9 mouse cellular contexts compared by ENCODE assay signal in the genomic region with DNA sequence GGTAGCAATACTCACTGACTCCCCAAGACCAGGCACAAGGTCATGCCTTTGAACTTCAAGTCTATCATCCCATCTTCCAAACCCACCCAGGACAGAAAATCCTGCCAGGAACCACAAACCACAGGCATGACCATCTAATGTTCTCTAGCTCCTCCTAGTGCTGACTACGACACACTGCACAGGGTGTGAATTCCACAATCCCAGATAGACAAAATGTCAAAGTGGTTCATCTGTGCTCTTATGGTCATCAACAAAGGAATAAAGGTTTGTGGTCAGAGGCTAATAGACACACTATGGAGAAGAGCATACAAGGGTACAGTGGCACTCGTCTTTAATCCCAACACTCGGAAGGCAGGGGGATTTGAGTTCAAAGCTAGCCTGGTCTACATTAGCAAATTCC. TPM values are rescaled to one million over a fixed set of nuclear protein-coding genes. Genes with fewer than 3 reads are reported as not detected.
DNase-seq lines count a peak whose midpoint lies in the region; ATAC-seq and TF ChIP-seq lines count a peak whose summit lies in the region.
"Had no signal": no experiment of that assay in that cellular context is flagged by ENCODE, and none has a peak within 500 bp of the region (broad histone marks: within the 10 kb centered on the region; RNA-seq: fewer than 3 reads in every experiment).

No protein-coding gene starts in this region.

- H3K9ac ChIP-seq in forebrain, embryonic 14.5 days (ENCODE audit: low read length) = no peak overlapping the region
- H3K9ac ChIP-seq: heart, embryonic 15.5 days had no signal

- no peak for TF ChIP-seq POLR2A in thymus, adult 2 months (IDR thresholded peaks at IDR 0.05; ENCODE audit: control insufficient read depth, extremely low read depth, insufficient read depth, low read length, poor library complexity)

- no peaks in the 10 kb centered on the region for H3K4me1 ChIP-seq in thymus, adult 2 months (replicated peaks; ENCODE audit: control insufficient read depth, insufficient read depth, low read length)
- no peaks in the 10 kb centered on the region for H3K4me1 ChIP-seq in forebrain, embryonic 14.5 days (ENCODE audit: control insufficient read depth, insufficient read depth, low read length)
- H3K4me1 ChIP-seq: heart, embryonic 15.5 days had no signal

- no peaks in the 10 kb centered on the region for H3K27me3 ChIP-seq in thymus, adult 2 months (ENCODE audit: control insufficient read depth, insufficient read depth, low read length)
- H3K27me3 ChIP-seq in forebrain, embryonic 14.5 days (replicated peaks; ENCODE audit: control insufficient read depth, insufficient read depth, low read length) = no peaks in the 10 kb centered on the region
- H3K27me3 ChIP-seq: heart, embryonic 15.5 days had no signal

- peak; percentile 76 for ATAC-seq in frontal cortex, adult (ENCODE audit: low TSS enrichment)
- peak; percentile 66; the same call in 1 of the 2 replicates for ATAC-seq in forebrain, embryonic 14.5 days

- no peak overlapping the region for H3K27ac ChIP-seq in thymus, adult 2 months (ENCODE audit: control insufficient read depth, insufficient read depth, low read length)
- no peak overlapping the region for H3K27ac ChIP-seq in forebrain, embryonic 14.5 days (ENCODE audit: low read depth, low read length)
- H3K27ac ChIP-seq: heart, embryonic 15.5 days had no signal

- 0 out of 2 replicates have a peak, but pooled peaks cover 10% of the 10 kb centered on the region for H3K36me3 ChIP-seq in thymus, adult 2 months (ENCODE audit: control insufficient read depth, insufficient read depth, low read length)
- H3K36me3 ChIP-seq in forebrain, embryonic 14.5 days (ENCODE audit: control insufficient read depth, insufficient read depth, low read length) = peaks cover 52% of the 10 kb centered on the region

- TF ChIP-seq CTCF in thymus, adult 2 months (IDR thresholded peaks at IDR 0.05; ENCODE audit: borderline replicate concordance, control insufficient read depth, extremely low read depth, insufficient read depth, low read length, poor library complexity) = no peak

- no peak overlapping the region for H3K4me3 ChIP-seq in thymus, adult 2 months (ENCODE audit: control insufficient read depth, insufficient read depth, low read length)
- no peak overlapping the region for H3K4me3 ChIP-seq in forebrain, embryonic 14.5 days (ENCODE audit: low read depth, low read length)
- H3K4me3 ChIP-seq: heart, embryonic 15.5 days had no signal

- no peak for DNase-seq in frontal cortex, postnatal 25 days (ENCODE audit: low spot score in 2 of 2)
- peak; percentile 17 for DNase-seq in thymus, adult 2 months
- no peak for DNase-seq in thymus, adult 18-20 months
- DNase-seq in forebrain, embryonic 14.5 days (ENCODE audit: low spot score) = peak; percentile 71
- DNase-seq in lung, postnatal 25 days (ENCODE audit: low spot score) = peak; percentile 35
- DNase-seq in spleen, postnatal 10 days (ENCODE audit: low spot score in 2 of 2) = no peak
- no peak for DNase-seq in urinary bladder, adult 2 months (ENCODE audit: low spot score)

- no peaks in the 10 kb centered on the region; the same call in 1 of the 2 replicates for H3K9me3 ChIP-seq in forebrain, embryonic 14.5 days (replicated peaks; ENCODE audit: control insufficient read depth, low read length)
- H3K9me3 ChIP-seq: heart, embryonic 15.5 days had no signal

- WGBS in thymus, adult 2 months = 91% methylated on average over 3 of the region's 3 CpGs
- 67% methylated on average over 3 of the region's 3 CpGs for WGBS in forebrain, embryonic 14.5 days

- no peak overlapping the region for H3K4me2 ChIP-seq in forebrain, embryonic 14.5 days (ENCODE audit: low read length)
- H3K4me2 ChIP-seq: heart, embryonic 15.5 days had no signal

RNA-seq across cellular contexts. Expression of a gene that starts 22.1 kb away (rescaled TPM):
- 0.50 TPM in 1 of 2 replicates, not detected in the other for polyA plus RNA-seq in thymus, adult 2 months (2012; rRNA removed)
- polyA plus RNA-seq in forebrain, embryonic 14.5 days (2014; fragmentation: Nextera tagmentation; extraction: Ambion mirVana) = 14.7 and 19.2 TPM in 2 replicates
- polyA plus RNA-seq in urinary bladder, adult 2 months (2012; rRNA removed) = 1.2 and 2.4 TPM in 2 replicates

RNA-seq across cellular contexts. Expression of a gene that starts 24.1 kb away (rescaled TPM):
- polyA plus RNA-seq in thymus, adult 2 months (2012; rRNA removed) = 3.0 and 3.3 TPM in 2 replicates
- 301 and 306 TPM in 2 replicates for polyA plus RNA-seq in forebrain, embryonic 14.5 days (2014; fragmentation: Nextera tagmentation; extraction: Ambion mirVana)
- 0.83 and 1.1 TPM in 2 replicates for polyA plus RNA-seq in urinary bladder, adult 2 months (2012; rRNA removed)

RNA-seq across cellular contexts. Expression of a gene that starts 58.5 kb away (rescaled TPM):
- polyA plus RNA-seq in thymus, adult 2 months (2012; rRNA removed) = 0.43 and 0.71 TPM in 2 replicates
- 0.38 and 0.78 TPM in 2 replicates for polyA plus RNA-seq in forebrain, embryonic 14.5 days (2014; fragmentation: Nextera tagmentation; extraction: Ambion mirVana)
- polyA plus RNA-seq in urinary bladder, adult 2 months (2012; rRNA removed) = 0.29 and 0.43 TPM in 2 replicates

RNA-seq across cellular contexts. Expression of a gene that starts 59.1 kb away (rescaled TPM):
- polyA plus RNA-seq in thymus, adult 2 months (2012; rRNA removed) = 46.4 and 47.5 TPM in 2 replicates
- polyA plus RNA-seq in forebrain, embryonic 14.5 days (2014; fragmentation: Nextera tagmentation; extraction: Ambion mirVana) = 57.2 and 58.6 TPM in 2 replicates
- polyA plus RNA-seq in urinary bladder, adult 2 months (2012; rRNA removed) = 70.7 and 81.1 TPM in 2 replicates

Comparison
In these comparisons a context has a peak if more than half of its experiments do, and no peak if none do; other contexts are left out.
1. DNase-seq: peak in thymus, adult 2 months (single experiment), forebrain, embryonic 14.5 days (single experiment) and lung, postnatal 25 days (single experiment); none in frontal cortex, postnatal 25 days (0 of 2), thymus, adult 18-20 months (0 of 2), spleen, postnatal 10 days (0 of 2) and urinary bladder, adult 2 months (single experiment).
2. RNA of a gene that starts 24.1 kb away (polyA plus RNA-seq): 301 to 306 TPM in forebrain, embryonic 14.5 days; 3.0 to 3.3 TPM in thymus, adult 2 months and 0.83 to 1.1 TPM in urinary bladder, adult 2 months; every median in the first group is over 10 times any median in the second.